Mouse (Mus musculus) lung, adult 2 months (tissue): ENCODE measurements around the gene Sema6b.

ENCODE experiments used
- CTCF ChIP-seq: fragments of 200-500 bp; IDR thresholded peaks from 2 replicates; pipeline ENCODE4 v1.5.1; 2011; ENCODE audit warnings: mild to moderate bottlenecking, low read length, control low read depth; ENCODE audit not compliant: insufficient read depth
- POLR2A ChIP-seq: fragments of 200-500 bp; IDR thresholded peaks from 2 replicates; pipeline ENCODE4 v1.6.1; 2011; ENCODE audit warnings: low read depth, mild to moderate bottlenecking, control low read depth, low read length, borderline replicate concordance; ENCODE audit errors: extremely low read depth

GRCm38 (mm10) chr17:56111021-56111420 is 29.1 kb downstream of the Sema6b start:
- TF ChIP-seq CTCF: no peak
- TF ChIP-seq POLR2A: no peak
